Comparison of ENCODE assay signal across 9 mouse cellular contexts in the genomic region with DNA sequence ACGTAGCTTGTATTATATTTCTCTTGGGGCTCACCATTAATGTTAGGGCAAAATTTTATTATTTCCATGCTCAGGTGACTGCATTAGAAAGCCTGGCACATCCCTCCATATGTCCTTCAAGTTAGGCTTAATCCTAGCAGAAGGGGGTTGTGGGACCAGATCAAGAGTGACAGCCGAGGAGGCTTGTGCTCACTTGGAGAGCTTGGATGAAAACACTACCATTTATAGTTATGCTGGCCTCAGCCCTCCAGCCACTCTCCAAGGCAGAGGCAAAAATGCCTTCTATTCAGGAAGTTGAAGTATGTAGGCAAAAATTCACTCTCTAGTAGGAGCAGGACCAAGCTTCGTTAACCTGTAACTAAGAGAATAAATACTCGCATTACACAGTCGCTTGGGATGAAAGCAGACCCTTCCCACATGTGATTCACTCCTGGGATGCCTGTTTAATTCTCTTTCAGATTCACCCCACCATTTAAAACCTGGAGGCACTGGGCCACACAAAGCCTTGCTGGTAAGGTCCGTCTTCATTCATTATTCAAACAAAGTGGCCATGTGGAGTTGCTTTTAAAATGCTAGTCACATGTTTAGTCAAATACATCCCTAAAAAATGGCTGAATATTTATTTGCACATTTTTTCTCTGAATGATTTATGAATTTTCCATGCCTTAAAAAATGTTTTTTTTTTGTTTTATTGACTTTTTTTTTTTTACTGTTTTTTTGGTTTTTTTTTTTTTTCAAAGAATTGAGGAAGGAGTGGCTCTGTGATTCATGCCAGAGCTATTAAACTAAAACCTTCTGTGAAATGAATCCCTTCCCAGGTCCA. TPM values are rescaled to one million over a fixed set of nuclear protein-coding genes. Genes with fewer than 3 reads are reported as not detected.
DNase-seq lines count a peak whose midpoint lies in the region; ATAC-seq lines count a peak whose summit lies in the region.
"Had no signal": no experiment of that assay in that cellular context is flagged by ENCODE, and none has a peak within 500 bp of the region (broad histone marks: within the 10 kb centered on the region; RNA-seq: fewer than 3 reads in every experiment).

No protein-coding gene starts in this region.

- 61% methylated on average over 6 of the region's 6 CpGs for WGBS in heart, embryonic 15.5 days
- 41% methylated on average over 6 of the region's 6 CpGs for WGBS in neural tube, embryonic 11.5 days
- WGBS in hindbrain, embryonic 12.5 days = 24% methylated on average over 6 of the region's 6 CpGs

- H3K4me2 ChIP-seq in heart, embryonic 15.5 days = no peak overlapping the region
- H3K4me2 ChIP-seq in neural tube, embryonic 11.5 days (ENCODE audit: low read depth) = no peak overlapping the region
- no peak overlapping the region for H3K4me2 ChIP-seq in hindbrain, embryonic 12.5 days (replicated peaks)

- no peaks in the 10 kb centered on the region for H3K36me3 ChIP-seq in heart, embryonic 15.5 days
- H3K36me3 ChIP-seq in neural tube, embryonic 11.5 days (ENCODE audit: control insufficient read depth, insufficient read depth, low read length) = no peaks in the 10 kb centered on the region
- H3K36me3 ChIP-seq in hindbrain, embryonic 12.5 days = no peaks in the 10 kb centered on the region

- H3K4me1 ChIP-seq in heart, embryonic 15.5 days (replicated peaks) = peaks cover 25% of the 10 kb centered on the region
- peaks cover 4% of the 10 kb centered on the region; the same call in 1 of the 2 replicates for H3K4me1 ChIP-seq in neural tube, embryonic 11.5 days (ENCODE audit: control insufficient read depth, insufficient read depth, low read length)
- H3K4me1 ChIP-seq in hindbrain, embryonic 12.5 days = peaks cover 10% of the 10 kb centered on the region

- H3K9ac ChIP-seq in heart, embryonic 15.5 days = no peak overlapping the region
- no peak overlapping the region for H3K9ac ChIP-seq in neural tube, embryonic 11.5 days (ENCODE audit: low read length)
- no peak overlapping the region for H3K9ac ChIP-seq in hindbrain, embryonic 12.5 days

- DNase-seq in heart, adult 8-10 months (ENCODE audit: low spot score) = no peak
- DNase-seq in neural tube, embryonic 11.5 days (ENCODE audit: low spot score) = peak; percentile 25
- no peak for DNase-seq in neural tube, embryonic 10.5 days (ENCODE audit: extremely low spot score, low spot score)
- DNase-seq in retina, postnatal 1 day = no peak
- no peak for DNase-seq in urinary bladder, postnatal 10 days (ENCODE audit: low spot score)
- DNase-seq in adrenal gland, postnatal 4 days (ENCODE audit: low spot score in 2 of 2) = no peak
- DNase-seq: heart, postnatal 10 days had no signal

- no peak for ATAC-seq in heart, embryonic 15.5 days (replicated peaks; ENCODE audit: insufficient number of reproducible peaks, insufficient read depth, low FRiP score, low read depth)
- ATAC-seq in neural tube, embryonic 11.5 days (ENCODE audit: insufficient read depth, low FRiP score, low TSS enrichment) = peak; percentile 61; the same call in 1 of the 2 replicates
- ATAC-seq in hindbrain, embryonic 12.5 days (ENCODE audit: low FRiP score) = peak; percentile 60

- H3K4me3 ChIP-seq in heart, embryonic 15.5 days = no peak overlapping the region
- H3K4me3 ChIP-seq in neural tube, embryonic 11.5 days (ENCODE audit: low read depth, low read length) = no peak overlapping the region
- H3K4me3 ChIP-seq in hindbrain, embryonic 12.5 days = no peak overlapping the region

- peak overlapping the region; percentile 20; the same call in 1 of the 2 replicates for H3K27ac ChIP-seq in heart, embryonic 15.5 days
- H3K27ac ChIP-seq in neural tube, embryonic 11.5 days (ENCODE audit: low read depth, low read length) = no peak overlapping the region
- no peak overlapping the region for H3K27ac ChIP-seq in hindbrain, embryonic 12.5 days

- H3K9me3 ChIP-seq in heart, embryonic 15.5 days (replicated peaks) = no peaks in the 10 kb centered on the region
- no peaks in the 10 kb centered on the region for H3K9me3 ChIP-seq in neural tube, embryonic 11.5 days (ENCODE audit: control insufficient read depth, low read length)
- no peaks in the 10 kb centered on the region for H3K9me3 ChIP-seq in hindbrain, embryonic 12.5 days (replicated peaks)

- H3K27me3 ChIP-seq in heart, embryonic 15.5 days = no peaks in the 10 kb centered on the region
- H3K27me3 ChIP-seq in neural tube, embryonic 11.5 days (ENCODE audit: control insufficient read depth, insufficient read depth, low read length) = no peaks in the 10 kb centered on the region
- H3K27me3 ChIP-seq in hindbrain, embryonic 12.5 days = no peaks in the 10 kb centered on the region

RNA-seq across cellular contexts. Expression of a gene that starts 47.4 kb away (rescaled TPM):
- polyA plus RNA-seq in heart, embryonic 15.5 days (2015; fragmentation: Nextera tagmentation; extraction: Ambion mirVana) = 54.2 and 57.8 TPM in 2 replicates
- 10 to 100 TPM; 32.8 to 36.9 (median 34.7) TPM for total RNA-seq in heart, adult 8-10 months (2022)
- 49.2 and 53.1 TPM in 2 replicates for polyA plus RNA-seq in neural tube, embryonic 11.5 days (2014; fragmentation: Nextera tagmentation; extraction: Ambion mirVana)
- 44.1 and 48.7 TPM in 2 replicates for polyA plus RNA-seq in hindbrain, embryonic 12.5 days (2016; fragmentation: Nextera tagmentation; extraction: Ambion mirVana)
- 100 to 1,000 TPM in 1 of 2 experiments, 10 to 100 TPM in 1; 84.1 to 103 TPM for total RNA-seq in adrenal gland, postnatal 4 days (2021)
